8 mouse cellular contexts compared by ENCODE assay signal in the genomic region with DNA sequence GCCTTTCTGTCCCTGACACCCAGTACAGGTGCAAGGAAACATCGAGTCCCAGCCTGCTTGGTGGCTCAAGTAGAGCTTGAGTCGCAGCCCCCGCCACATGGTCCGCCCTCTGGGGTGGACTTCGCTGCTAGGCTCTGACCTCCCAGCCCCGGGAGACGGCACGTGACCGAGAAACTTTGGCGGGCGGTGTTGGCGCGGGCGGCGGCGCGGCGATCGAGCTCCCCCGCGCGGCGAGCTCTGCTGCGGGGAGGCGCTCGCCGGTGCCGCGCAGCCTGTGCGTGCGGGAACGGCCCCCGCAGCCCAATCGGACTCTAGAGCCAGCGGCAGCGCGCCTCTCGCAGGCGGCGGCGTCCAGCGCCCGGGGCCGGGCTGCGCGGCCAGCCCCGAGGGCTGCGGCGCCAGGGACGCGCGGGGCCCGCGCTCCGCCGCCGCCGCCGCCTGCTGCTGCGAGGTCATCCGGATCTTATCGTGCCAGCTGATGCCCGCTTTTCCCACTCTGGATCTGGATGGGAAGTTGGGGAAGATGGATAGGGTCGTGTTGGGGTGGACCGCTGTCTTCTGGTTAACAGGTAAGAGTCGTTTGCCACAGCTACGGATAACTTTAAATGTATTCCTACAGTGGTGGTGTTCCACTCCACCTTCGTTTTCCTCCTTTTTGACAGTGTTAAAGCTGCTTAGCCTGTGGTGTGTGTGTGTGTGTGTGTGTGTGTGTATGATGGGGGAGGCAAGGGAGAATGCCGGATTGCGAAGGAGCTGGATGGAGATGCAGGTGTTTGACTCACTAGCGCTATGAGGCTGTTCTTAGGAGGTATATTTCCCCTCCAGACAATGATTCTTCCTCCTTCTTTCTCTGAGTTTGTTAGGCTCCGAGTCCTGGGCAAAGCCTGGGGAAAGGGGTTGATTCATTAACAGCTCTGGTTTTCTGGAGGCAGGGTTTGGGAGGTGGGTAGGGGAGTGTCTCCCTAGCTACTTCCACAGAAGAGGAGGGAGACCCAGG. TPM values are rescaled to one million over a fixed set of nuclear protein-coding genes. Genes with fewer than 3 reads are reported as not detected.
DNase-seq lines count a peak whose midpoint lies in the region; ATAC-seq lines count a peak whose summit lies in the region.

A gene (plus strand): TSS at position 242 of the 997 bp plus-strand sequence.

- peaks cover 5% of the 10 kb centered on the region; the same call in 1 of the 2 replicates for H3K4me1 ChIP-seq in intestine, embryonic 15.5 days (replicated peaks)

- H3K27ac ChIP-seq in intestine, embryonic 15.5 days: no peak within 1 kb of the TSS

- H3K9me3 ChIP-seq in intestine, embryonic 15.5 days: no peaks in the 10 kb centered on the region

- intact Hi-C loops in gastrocnemius, postnatal 36 days (cut with DNase I): loop anchor here (5.0 kb wide), 1 partner anchor 92 kb away; no protein-coding TSS in a partner anchor
- intact Hi-C loops in left cerebral cortex, postnatal 36 days (cut with DNase I): loop anchor here (2.0 kb wide), 2 partner anchors 45 to 93 kb away; no protein-coding TSS in a partner anchor

- H3K4me2 ChIP-seq in intestine, embryonic 15.5 days (replicated peaks): peak within 1 kb of the TSS; percentile 97

- under 1% methylated on average over 68 of the region's 72 CpGs for WGBS in intestine, embryonic 15.5 days

- ATAC-seq in common myeloid progenitor, adult 5-6 weeks (replicated peaks; ENCODE audit: low read depth, poor library complexity, severe bottlenecking): peak; percentile 62
- ATAC-seq in intestine, embryonic 15.5 days: peak; percentile 81
- ATAC-seq in megakaryocyte progenitor cell, adult 5-6 weeks (replicated peaks; ENCODE audit: poor library complexity): peak; percentile 32

- H3K27me3 ChIP-seq in intestine, embryonic 15.5 days (replicated peaks): peaks cover 46% of the 10 kb centered on the region

- no peaks in the 10 kb centered on the region for H3K36me3 ChIP-seq in intestine, embryonic 15.5 days

- H3K9ac ChIP-seq in intestine, embryonic 15.5 days: peak within 1 kb of the TSS; percentile 57

- DNase-seq in adrenal gland, adult 2 months: peak; percentile 76
- DNase-seq in gastrocnemius, postnatal 36 days: peak; percentile 47 to 57
- DNase-seq in left cerebral cortex, postnatal 36 days (ENCODE audit: low spot score in 2 of 2): peak; percentile 63 to 79
- DNase-seq in right cerebral cortex, postnatal 25 days: peak; percentile 83
- no peak for DNase-seq in spleen, postnatal 4 days (ENCODE audit: low spot score in 2 of 2)

- H3K4me3 ChIP-seq in intestine, embryonic 15.5 days (replicated peaks): peak within 1 kb of the TSS; percentile 48

RNA-seq across cellular contexts. Expression of the gene that starts here (rescaled TPM):
- 10 to 100 TPM in 1 of 2 experiments, 1 to 10 TPM in 1; 3.1 to 11.2 TPM for total RNA-seq in adrenal gland, adult 2 months (2021)
- polyA plus RNA-seq in adrenal gland, adult 2 months (2012; rRNA removed): 2.0 and 3.6 TPM in 2 replicates
- total RNA-seq in common myeloid progenitor, adult 5-6 weeks (2017): not detected in 2 replicates
- 1 to 10 TPM; 1.2 to 1.6 TPM for total RNA-seq in gastrocnemius, postnatal 36 days (2021)
- polyA plus RNA-seq in intestine, embryonic 15.5 days (2015; fragmentation: Nextera tagmentation; extraction: Ambion mirVana): 0.67 and 0.81 TPM in 2 replicates
- 100 to 1,000 TPM; 104 to 110 TPM for total RNA-seq in left cerebral cortex, postnatal 36 days (2021)
- total RNA-seq in megakaryocyte progenitor cell, adult 5-6 weeks (2015): not detected in 2 replicates
- not detected in 2 replicates for total RNA-seq in megakaryocyte progenitor cell, adult 5-6 weeks (2017)

Comparison
In these comparisons a context has a peak if more than half of its experiments do, and no peak if none do; other contexts are left out.
1. RNA of the gene that starts here (total RNA-seq): 104 to 110 TPM in left cerebral cortex, postnatal 36 days; 3.1 to 11.2 TPM in adrenal gland, adult 2 months, 1.2 to 1.6 TPM in gastrocnemius, postnatal 36 days, not detected in common myeloid progenitor, adult 5-6 weeks and not detected in megakaryocyte progenitor cell, adult 5-6 weeks; every median in the first group is over 4 times any median in the second.
2. Peak in ATAC-seq in common myeloid progenitor, adult 5-6 weeks; RNA of the gene not detected or under 1 TPM.
3. Peak in ATAC-seq, H3K4me3 ChIP-seq, H3K9ac ChIP-seq and H3K4me2 ChIP-seq in intestine, embryonic 15.5 days; RNA of the gene not detected or under 1 TPM.
4. Peak in ATAC-seq in megakaryocyte progenitor cell, adult 5-6 weeks; RNA of the gene not detected or under 1 TPM.
5. DNase-seq: peak in adrenal gland, adult 2 months (single experiment), gastrocnemius, postnatal 36 days (2 of 2), left cerebral cortex, postnatal 36 days (2 of 2) and right cerebral cortex, postnatal 25 days (single experiment); none in spleen, postnatal 4 days (0 of 2).
6. Peak in every context shown above with its lines, with median percentiles within 50 percentile points of each other: ATAC-seq.